Mouse (Mus musculus) lung, postnatal 0 days (tissue): ENCODE data around the gene Pef1.

ENCODE experiments used
- CTCF ChIP-seq: IDR thresholded peaks from 2 replicates; pipeline ENCODE4 v1.5.1; 2016; ENCODE audit warnings: antibody characterized with exemption, mild to moderate bottlenecking
- EP300 ChIP-seq: IDR thresholded peaks from 2 replicates; pipeline ENCODE4 v1.6.1; 2016; ENCODE audit warnings: antibody characterized with exemption, mild to moderate bottlenecking, control low read depth

DNA sequence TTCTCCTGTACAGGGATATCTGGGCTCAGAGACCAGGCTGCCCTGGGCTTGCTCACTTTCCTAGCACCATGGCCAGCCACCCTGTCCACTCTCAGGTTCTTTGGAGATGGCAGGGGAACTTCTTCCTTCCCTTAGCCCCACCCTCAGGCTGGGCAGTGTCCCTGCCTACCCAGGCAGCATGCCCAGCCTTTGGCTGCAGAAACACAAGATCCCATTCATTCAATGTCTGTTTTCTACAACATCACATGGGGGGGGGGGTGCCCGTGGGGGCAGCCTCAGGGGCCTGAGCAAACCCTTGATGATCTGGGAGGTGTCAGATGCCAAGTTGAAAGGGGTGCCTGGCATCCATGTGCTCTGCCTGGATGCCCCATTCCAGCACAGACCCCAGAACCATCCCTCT, 47.6 kb upstream of the Pef1 start:
- no peak for TF ChIP-seq CTCF
- no peak for TF ChIP-seq EP300
